Mouse (Mus musculus) lung, adult 2 months (tissue): ENCODE measurements around the gene Ube2e3. TPM values are rescaled to one million over a fixed set of nuclear protein-coding genes. Genes with fewer than 3 reads are reported as not detected.

Experiments used
- DNase-seq: peaks from one replicate; pipeline ENCODE4 v3.0.0; 2022
- H3K4me1 ChIP-seq: fragments of 200-500 bp; 2 replicates; pipeline ENCODE4 v1.6.1; 2011; ENCODE audit warnings: low read length; ENCODE audit not compliant: control insufficient read depth, insufficient read depth
- H3K4me3 ChIP-seq: fragments of 200-500 bp; replicated peaks from 2 replicates; pipeline ENCODE3; 2011; ENCODE audit warnings: low read depth, mild to moderate bottlenecking, control low read depth, low read length; ENCODE audit errors: extremely low read depth
- CTCF ChIP-seq: fragments of 200-500 bp; IDR thresholded peaks from 2 replicates; pipeline ENCODE4 v1.5.1; 2011; ENCODE audit warnings: mild to moderate bottlenecking, low read length, control low read depth; ENCODE audit not compliant: insufficient read depth
- POLR2A ChIP-seq: fragments of 200-500 bp; IDR thresholded peaks from 2 replicates; pipeline ENCODE4 v1.6.1; 2011; ENCODE audit warnings: low read depth, mild to moderate bottlenecking, control low read depth, low read length, borderline replicate concordance; ENCODE audit errors: extremely low read depth
- WGBS: fragments of 180-500 bp; shearing (Covaris S2); methylation state at CpG from one replicate; pipeline ENCODE4 v1.1.7; 2018; 5-methylcytosine and 5-hydroxymethylcytosine counted together
- polyA plus RNA-seq: library from polyadenylated mRNA; depleted of rRNA; stranded (reverse); fragments of >200 nt; gene quantifications from 2 replicates; pipeline ENCODE4 v1.2.3, GENCODE M21; 2012

Ube2e3 gene
- polyA plus RNA-seq, 1 experiment: 24.1 TPM

GRCm38 (mm10) chr2:78882068-78882467 is 14.1 kb downstream of the Ube2e3 start:
- DNase-seq: no peak
- Histone ChIP-seq H3K4me3 (no peak overlapping the region), H3K4me1 (no peaks in the 10 kb centered on the region; the same call in none of the 2 replicates)
- TF ChIP-seq CTCF (no peak), POLR2A (no peak)
- 69% methylated on average over 1 of the region's 1 CpGs for WGBS

GRCm38 (mm10) chr2:78882743-78883433 is 15.0 kb downstream of the Ube2e3 start:
- H3K4me1 ChIP-seq: no peaks in the 10 kb centered on the region; the same call in none of the 2 replicates
- DNase-seq: no peak
- 84% methylated on average over 3 of the region's 3 CpGs for WGBS
- no peak overlapping the region for H3K4me3 ChIP-seq
- TF ChIP-seq POLR2A (no peak), CTCF (no peak)

- Histone ChIP-seq H3K4me1 (no peaks in the 10 kb centered on the region; the same call in none of the 2 replicates), H3K4me3 (no peak overlapping the region)
- WGBS: 66% methylated on average over 2 of the region's 2 CpGs
- no peak for TF ChIP-seq POLR2A
- no peak for TF ChIP-seq CTCF
- DNase-seq: no peak
Observed at GRCm38 (mm10) chr2:78886446-78886845, 18.5 kb downstream of the Ube2e3 start.

- no peaks in the 10 kb centered on the region; the same call in 1 of the 2 replicates for H3K4me1 ChIP-seq
- DNase-seq: no peak
- no peak overlapping the region for H3K4me3 ChIP-seq
- TF ChIP-seq CTCF (no peak), POLR2A (no peak)
- WGBS: 21% methylated on average over 3 of the region's 3 CpGs
Observed at GRCm38 (mm10) chr2:78888190-78888589, 20.3 kb downstream of the Ube2e3 start.

GRCm38 (mm10) chr2:78895216-78895615 is 27.3 kb downstream of the Ube2e3 start:
- WGBS: 80% methylated on average over 2 of the region's 2 CpGs
- no peak for DNase-seq
- TF ChIP-seq POLR2A: no peak
- no peak for TF ChIP-seq CTCF
- Histone ChIP-seq H3K4me1 (no peaks in the 10 kb centered on the region; the same call in 1 of the 2 replicates), H3K4me3 (no peak overlapping the region)

- Histone ChIP-seq H3K4me3 (no peak overlapping the region), H3K4me1 (peaks cover 8% of the 10 kb centered on the region)
- TF ChIP-seq POLR2A (no peak), CTCF (no peak)
- no peak for DNase-seq
- WGBS: 26% methylated on average over 3 of the region's 3 CpGs
Observed at GRCm38 (mm10) chr2:78905916-78906315, 38.0 kb downstream of the Ube2e3 start.

GRCm38 (mm10) chr2:78911516-78911915 is 43.6 kb downstream of the Ube2e3 start:
- Histone ChIP-seq H3K4me3 (no peak overlapping the region), H3K4me1 (peaks cover 4% of the 10 kb centered on the region)
- DNase-seq: no peak
- TF ChIP-seq POLR2A (no peak), CTCF (no peak)

- TF ChIP-seq CTCF: 0 out of 2 replicates have a peak, but pooled peaks have one; percentile 3
- TF ChIP-seq POLR2A: no peak
- H3K4me1 ChIP-seq: no peaks in the 10 kb centered on the region; the same call in 1 of the 2 replicates
- no peak for DNase-seq
- H3K4me3 ChIP-seq: no peak overlapping the region
- WGBS: 76% methylated on average over 2 of the region's 2 CpGs
Observed at GRCm38 (mm10) chr2:78914861-78915260, 46.9 kb downstream of the Ube2e3 start.

GRCm38 (mm10) chr2:78922980-78923674 is 55.2 kb downstream of the Ube2e3 start:
- 58% methylated on average over 6 of the region's 6 CpGs for WGBS
- H3K4me3 ChIP-seq: no peak overlapping the region
- DNase-seq: no peak
- no peak for TF ChIP-seq POLR2A
- TF ChIP-seq CTCF: no peak
- no peaks in the 10 kb centered on the region for H3K4me1 ChIP-seq

GRCm38 (mm10) chr2:78925807-78926206 is 57.9 kb downstream of the Ube2e3 start:
- no peak for TF ChIP-seq POLR2A
- no peak for TF ChIP-seq CTCF
- Histone ChIP-seq H3K4me3 (no peak overlapping the region), H3K4me1 (peaks cover 2% of the 10 kb centered on the region; the same call in 1 of the 2 replicates)
- WGBS: 62% methylated on average over 1 of the region's 1 CpGs
- no peak for DNase-seq
